Mouse (Mus musculus) ovary, postnatal 14 days (tissue): ENCODE results near the gene Rit1.
"Not testable (repeated sequence)": the region's sequence is repeated elsewhere in the genome, so short reads cannot be mapped to it uniquely, and the experiment has no call there.

ENCODE experiments used
- DNase-seq: peaks from one replicate; pipeline ENCODE4 v3.0.0; 2022; ENCODE audit warnings: low spot score

Gene Rit1

GRCm38 (mm10) chr3:88740147-88740546 is 23.5 kb downstream of the Rit1 start:
- DNase-seq: no peak

GRCm38 (mm10) chr3:88745534-88745933 is 28.9 kb downstream of the Rit1 start:
- no peak for DNase-seq

GRCm38 (mm10) chr3:88746139-88746870 is 29.7 kb downstream of the Rit1 start:
- DNase-seq: no peak

GRCm38 (mm10) chr3:88746871-88747231 is 30.2 kb downstream of the Rit1 start:
- DNase-seq: no peak

GRCm38 (mm10) chr3:88754283-88754682 is 37.6 kb downstream of the Rit1 start:
- no peak for DNase-seq

- DNase-seq: no peak
Measured at GRCm38 (mm10) chr3:88755541-88755940, 38.9 kb downstream of the Rit1 start.

GRCm38 (mm10) chr3:88756276-88756675 is 39.6 kb downstream of the Rit1 start:
- no peak for DNase-seq

GRCm38 (mm10) chr3:88758045-88758500 is 41.4 kb downstream of the Rit1 start:
- peak; percentile 78 for DNase-seq

- DNase-seq: no peak
Measured at GRCm38 (mm10) chr3:88761619-88762018, 45.0 kb downstream of the Rit1 start.

- DNase-seq: no peak
Measured at GRCm38 (mm10) chr3:88762401-88762831, 45.8 kb downstream of the Rit1 start.

- DNase-seq: not testable (repeated sequence)
Measured at GRCm38 (mm10) chr3:88771189-88771940, 54.7 kb downstream of the Rit1 start.

- DNase-seq: not testable (repeated sequence)
Measured at GRCm38 (mm10) chr3:88771941-88772280, 55.3 kb downstream of the Rit1 start.

GRCm38 (mm10) chr3:88772399-88772798 is 55.8 kb downstream of the Rit1 start:
- peak; percentile 71 for DNase-seq

- DNase-seq: not testable (repeated sequence)
Measured at GRCm38 (mm10) chr3:88773163-88773562, 56.5 kb downstream of the Rit1 start.

- not testable (repeated sequence) for DNase-seq
Measured at GRCm38 (mm10) chr3:88774939-88775841, 58.6 kb downstream of the Rit1 start, which contains the start of gene Syt11. Gene Syt11, minus strand, starts transcription at chr3:88775164.
